Mouse (Mus musculus): Measurements from ENCODE around the gene Arid5a. TPM values are rescaled to one million over a fixed set of nuclear protein-coding genes. Genes with fewer than 3 reads are reported as not detected.

Arid5a gene
- polyA plus RNA-seq (2017; shearing (Covaris generic)) = 116 TPM

DNA sequence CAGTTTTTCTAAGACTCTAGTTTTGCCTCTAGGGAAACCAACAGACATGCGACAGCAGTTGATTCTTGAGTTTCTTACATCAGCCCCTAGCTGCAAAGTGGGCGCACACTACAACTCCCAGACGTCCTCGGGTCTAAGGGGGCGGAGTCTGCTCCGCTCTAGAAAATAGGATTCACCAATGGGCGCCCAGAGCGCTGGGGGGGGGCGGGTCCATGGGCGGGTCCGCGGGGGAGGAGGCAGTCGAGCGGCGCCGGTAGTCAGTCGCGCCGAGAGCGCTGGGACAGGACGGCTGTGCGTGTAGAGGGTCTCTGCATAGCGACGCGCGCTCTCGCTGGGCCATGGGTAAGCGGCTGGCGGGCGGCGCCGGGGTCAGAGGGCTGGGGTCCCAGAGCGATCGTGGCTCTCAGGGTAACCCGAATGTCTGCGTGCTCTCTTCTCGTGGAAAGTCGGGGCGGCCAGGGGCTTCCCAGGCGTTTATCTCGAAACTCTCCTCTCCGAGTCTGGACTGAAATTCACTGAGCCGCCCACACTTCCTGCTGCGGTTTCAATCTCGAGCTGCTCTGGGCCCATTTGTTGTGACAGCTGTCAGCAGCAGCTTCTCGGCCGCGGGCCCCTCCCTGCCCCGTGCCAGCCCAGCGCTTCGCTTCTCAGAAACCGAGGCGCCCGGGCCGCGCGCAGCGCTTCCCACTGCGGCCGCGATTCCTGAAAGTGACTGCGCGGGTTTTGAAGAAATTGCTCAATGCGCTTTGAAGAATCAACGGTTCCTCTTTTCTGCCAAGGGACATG lies at the start of gene Arid5a:
Arid5a (plus strand) TSS at position 239 of the 786 bp plus-strand sequence.

DNA sequence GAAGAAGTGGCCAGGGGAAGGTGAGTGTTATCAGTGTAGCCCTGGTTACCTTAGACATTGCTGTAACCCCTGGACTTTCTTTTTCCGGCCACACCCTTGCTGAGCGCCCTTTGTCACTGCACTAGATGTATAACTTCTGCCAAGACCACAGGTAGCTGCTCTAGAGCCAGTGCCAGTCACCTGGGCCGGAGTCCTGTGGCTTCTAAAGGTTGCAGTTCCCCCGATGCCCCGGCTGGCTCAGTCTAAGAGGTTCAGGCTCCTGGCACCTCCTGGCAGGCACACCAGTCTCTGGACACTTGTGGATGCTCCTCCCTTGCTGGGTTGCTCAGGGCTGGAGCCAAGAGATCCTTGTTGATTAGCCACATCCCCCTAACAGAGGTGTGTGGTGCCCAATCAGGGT lies 33.1 kb upstream of the Arid5a start, which contains the start of gene Neurl3:
Neurl3 (minus strand) TSS at position 225 of the 400 bp plus-strand sequence.

DNA sequence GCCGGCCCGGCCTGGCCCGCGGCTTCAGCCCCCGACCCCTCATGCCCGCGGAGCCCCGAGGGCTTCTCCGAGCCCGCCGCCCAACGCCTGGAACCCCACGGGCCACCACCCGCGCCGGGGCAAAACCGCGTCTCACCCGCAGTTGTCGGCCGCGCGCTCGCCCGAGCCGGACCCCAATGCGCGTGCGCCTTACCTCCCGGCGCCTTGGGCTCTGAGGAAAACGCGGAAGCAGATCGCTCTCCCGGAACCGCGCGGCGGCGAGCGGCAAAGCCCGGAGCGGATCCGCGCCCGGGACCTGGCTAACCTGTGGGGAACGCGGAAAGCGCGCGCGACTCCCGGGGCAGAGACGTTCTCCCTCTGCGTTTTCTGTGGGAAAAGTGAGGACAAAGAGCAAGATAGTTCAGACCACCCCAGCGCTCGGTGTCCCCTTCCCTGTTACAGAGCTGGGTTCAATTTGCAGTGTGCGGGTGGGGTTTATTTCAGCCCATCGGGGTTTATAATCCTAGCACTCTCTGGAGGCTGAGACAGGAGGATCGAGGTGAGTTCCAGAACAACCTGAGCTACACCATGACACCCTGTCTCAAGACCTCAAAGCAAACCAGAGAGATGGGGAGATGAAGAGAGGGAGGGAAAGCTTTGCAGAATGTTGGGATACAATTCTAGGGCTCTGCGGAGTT lies 61.6 kb downstream of the Arid5a start, which contains the start of gene Kansl3:
Kansl3 (minus strand) TSS at position 213 of the 677 bp plus-strand sequence.

DNA sequence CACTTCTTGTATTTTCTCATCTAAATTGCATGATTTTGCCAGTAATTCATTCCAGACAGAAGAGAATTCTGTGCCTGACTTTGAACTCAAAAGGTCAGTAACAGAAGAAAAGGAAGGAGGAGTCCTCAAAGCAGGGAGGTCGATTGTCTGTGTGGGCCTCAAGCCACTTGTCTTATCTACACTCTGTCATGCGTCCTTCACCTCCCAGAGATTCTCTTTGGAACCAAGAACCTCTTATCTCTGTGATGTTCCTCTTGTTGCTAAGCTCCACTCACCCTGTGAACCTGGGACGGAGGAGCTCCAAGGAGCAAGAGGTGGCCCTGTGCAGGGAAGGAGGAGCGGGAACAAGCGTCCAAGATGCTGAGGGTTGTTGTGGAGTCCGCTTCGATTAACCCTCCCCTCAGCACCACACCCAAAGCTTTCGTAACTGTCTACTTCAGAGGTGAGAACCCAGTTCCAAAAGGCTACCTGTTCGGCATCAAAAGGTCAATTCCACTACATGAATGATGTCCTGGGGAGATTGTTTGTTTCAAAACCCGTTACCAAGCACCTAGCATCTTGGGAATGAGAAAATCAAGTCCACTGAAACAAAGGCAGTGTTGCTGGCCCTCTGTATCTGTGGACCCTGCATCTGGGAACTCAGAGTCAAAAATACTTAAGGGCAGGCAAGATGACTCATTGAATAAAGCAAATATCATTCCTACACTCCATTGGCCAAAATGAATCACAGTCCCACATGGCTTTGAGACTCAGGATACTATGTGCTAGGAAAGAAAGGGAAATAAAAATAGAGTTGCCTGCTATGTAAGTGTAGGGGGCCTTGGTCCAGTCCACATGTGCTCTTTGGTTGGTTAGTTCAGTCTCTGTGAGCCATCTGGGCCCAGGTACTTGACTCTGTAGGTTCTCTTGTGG lies 64.7 kb downstream of the Arid5a start, which contains the start of gene Fer1l5:
Fer1l5 (plus strand) TSS at position 358 of the 912 bp plus-strand sequence.

Other genes with a start within 250 kb of the Arid5a start
- 14.4 TPM for gene Hs6st1, start 239.3 kb upstream of the Arid5a start, polyA plus RNA-seq (2017; shearing (Covaris generic))
- 84.3 TPM for gene Uggt1, start 63.0 kb upstream of the Arid5a start, polyA plus RNA-seq (2017; shearing (Covaris generic))
- gene Neurl3, start 33.1 kb upstream of the Arid5a start, polyA plus RNA-seq (2017; shearing (Covaris generic)) = 129 TPM
- gene Kansl3, start 61.4 kb downstream of the Arid5a start, polyA plus RNA-seq (2017; shearing (Covaris generic)) = 64.5 TPM
- 1.3 TPM for gene Fer1l5, start 64.6 kb downstream of the Arid5a start, polyA plus RNA-seq (2017; shearing (Covaris generic))
- 24.1 TPM for gene Lman2l, start 137.5 kb downstream of the Arid5a start, polyA plus RNA-seq (2017; shearing (Covaris generic))
- 2.1 TPM for gene Cnnm4, start 163.9 kb downstream of the Arid5a start, polyA plus RNA-seq (2017; shearing (Covaris generic))
- 39.8 TPM for gene Cnnm3, start 204.1 kb downstream of the Arid5a start, polyA plus RNA-seq (2017; shearing (Covaris generic))
- 35.1 TPM for gene Ankrd23, start 229.2 kb downstream of the Arid5a start, polyA plus RNA-seq (2017; shearing (Covaris generic))
- 1.2 TPM for gene Gm42417, start 231.7 kb downstream of the Arid5a start, polyA plus RNA-seq (2017; shearing (Covaris generic))
- 40.6 TPM for gene Ankrd39, start 239.7 kb downstream of the Arid5a start, polyA plus RNA-seq (2017; shearing (Covaris generic))

Measured in CD4-positive, CD25-positive, alpha-beta regulatory T cell (primary cell).